Mouse (Mus musculus) stomach, embryonic 14.5 days (tissue): ENCODE measurements around the gene Atp6v1b1. TPM values are rescaled to one million over a fixed set of nuclear protein-coding genes. Genes with fewer than 3 reads are reported as not detected.
A peak's percentile ranks its signal among the peaks of the same experiment; 100 is the strongest.

Experiments used
- ATAC-seq: fragments of 200-750 bp; cut with Nextera tagmentation; 2 replicates; pipeline ENCODE4 v1.8.0; 2017; ENCODE audit warnings: low read depth, moderate TSS enrichment; ENCODE audit not compliant: insufficient number of reproducible peaks, insufficient read depth, low FRiP score
- H3K27ac ChIP-seq: fragments of 300-500 bp; sonication (generic); 2 replicates; pipeline ENCODE4 v1.5.1; 2014; ENCODE audit warnings: mild to moderate bottlenecking, low read length, moderate library complexity, mixed read lengths
- H3K27me3 ChIP-seq: fragments of 300-500 bp; sonication (generic); 2 replicates; pipeline ENCODE4 v1.6.1; 2014; ENCODE audit warnings: low read length, control low read depth, mixed read lengths; ENCODE audit not compliant: control insufficient read depth, insufficient read depth
- H3K36me3 ChIP-seq: fragments of 300-500 bp; sonication (generic); 2 replicates; pipeline ENCODE4 v1.6.1; 2014; ENCODE audit warnings: mild to moderate bottlenecking, control low read depth, low read length, moderate library complexity, mixed read lengths; ENCODE audit not compliant: control insufficient read depth, insufficient read depth
- H3K4me1 ChIP-seq: fragments of 300-500 bp; sonication (generic); 2 replicates; pipeline ENCODE4 v1.6.1; 2014; ENCODE audit warnings: low read length, control low read depth, mixed read lengths; ENCODE audit not compliant: control insufficient read depth, insufficient read depth
- H3K4me2 ChIP-seq: fragments of 300-500 bp; sonication (generic); replicated peaks from 2 replicates; pipeline ENCODE4 v1.6.1; 2014; ENCODE audit warnings: low read depth, low read length, control low read depth
- H3K4me3 ChIP-seq: fragments of 300-500 bp; sonication (generic); 2 replicates; pipeline ENCODE4 v1.5.1; 2014; ENCODE audit warnings: low read depth, low read length, control low read depth
- H3K9ac ChIP-seq: fragments of 300-500 bp; sonication (generic); replicated peaks from 2 replicates; pipeline ENCODE4 v1.6.1; 2014; ENCODE audit warnings: low read depth, mild to moderate bottlenecking, control low read depth, low read length, moderate library complexity, mixed read lengths
- H3K9me3 ChIP-seq: fragments of 300-500 bp; sonication (generic); 2 replicates; pipeline ENCODE4 v1.6.1; 2016; ENCODE audit warnings: low read depth, low read length, control low read depth; ENCODE audit not compliant: control insufficient read depth
- WGBS: fragments of 180-500 bp; shearing (Covaris S2); extraction: QIAGEN DNeasy Blood & Tissue Kit; methylation state at CpG from one replicate; pipeline ENCODE4 v1.1.7; 2014; 5-methylcytosine and 5-hydroxymethylcytosine counted together
- polyA plus RNA-seq: library from polyadenylated mRNA; unstranded; fragments of >200 nt; fragmentation: Nextera tagmentation; extraction: Ambion mirVana; gene quantifications from 2 replicates; pipeline ENCODE4 v1.2.1, GENCODE M21; 2014

The Atp6v1b1 gene
- polyA plus RNA-seq, 1 experiment from 2014 or later = 0.45 TPM

GRCm38 (mm10) chr6:83711725-83712475 lies 30.9 kb upstream of the Atp6v1b1 start:
- H3K27ac ChIP-seq = no peak overlapping the region
- peaks cover 5% of the 10 kb centered on the region; the same call in 1 of the 2 replicates for H3K4me1 ChIP-seq
- under 1% methylated on average over 45 of the region's 45 CpGs for WGBS
- ATAC-seq = no peak
- H3K4me3 ChIP-seq = peak overlapping the region; percentile 26
- no peaks in the 10 kb centered on the region for H3K9me3 ChIP-seq
- H3K36me3 ChIP-seq = no peaks in the 10 kb centered on the region
- no peak overlapping the region for H3K9ac ChIP-seq
- peaks cover 76% of the 10 kb centered on the region for H3K27me3 ChIP-seq
- H3K4me2 ChIP-seq = peak overlapping the region; percentile 72; the same call in 1 of the 2 replicates

- Histone ChIP-seq H3K9me3 (no peaks in the 10 kb centered on the region), H3K4me1 (peaks cover 5% of the 10 kb centered on the region; the same call in 1 of the 2 replicates), H3K4me2 (no peak overlapping the region), H3K4me3 (no peak overlapping the region), H3K27me3 (peaks cover 74% of the 10 kb centered on the region), H3K36me3 (no peaks in the 10 kb centered on the region), H3K9ac (no peak overlapping the region), H3K27ac (no peak overlapping the region)
- ATAC-seq = no peak
- WGBS = 3% methylated on average over 12 of the region's 12 CpGs
These were observed 29.3 kb upstream of the Atp6v1b1 start for GRCm38 (mm10) chr6:83713271-83714136.

- Histone ChIP-seq H3K4me2 (no peak overlapping the region), H3K27me3 (peaks cover 68% of the 10 kb centered on the region)
These were observed 28.3 kb upstream of the Atp6v1b1 start for GRCm38 (mm10) chr6:83714221-83715123.

GRCm38 (mm10) chr6:83715461-83716196 lies 27.2 kb upstream of the Atp6v1b1 start:
- Histone ChIP-seq H3K4me3 (no peak overlapping the region), H3K27ac (no peak overlapping the region), H3K36me3 (no peaks in the 10 kb centered on the region), H3K9me3 (no peaks in the 10 kb centered on the region), H3K4me2 (no peak overlapping the region), H3K4me1 (peaks cover 5% of the 10 kb centered on the region; the same call in 1 of the 2 replicates), H3K9ac (no peak overlapping the region), H3K27me3 (peaks cover 68% of the 10 kb centered on the region)
- WGBS = 3% methylated on average over 30 of the region's 30 CpGs
- no peak for ATAC-seq

More at GRCm38 (mm10) chr6:83714221-83715123, 28.3 kb upstream of the Atp6v1b1 start:
- no peak for ATAC-seq
- WGBS = 2% methylated on average over 34 of the region's 34 CpGs
- H3K36me3 ChIP-seq = no peaks in the 10 kb centered on the region
- no peaks in the 10 kb centered on the region for H3K9me3 ChIP-seq
- H3K4me1 ChIP-seq = peaks cover 5% of the 10 kb centered on the region; the same call in 1 of the 2 replicates
- no peak overlapping the region for H3K4me3 ChIP-seq
- no peak overlapping the region for H3K9ac ChIP-seq
- no peak overlapping the region for H3K27ac ChIP-seq

- Histone ChIP-seq H3K9me3 (no peaks in the 10 kb centered on the region), H3K4me3 (no peak overlapping the region), H3K4me2 (no peak overlapping the region), H3K9ac (no peak overlapping the region), H3K4me1 (no peaks in the 10 kb centered on the region), H3K27ac (no peak overlapping the region), H3K27me3 (peaks cover 68% of the 10 kb centered on the region), H3K36me3 (no peaks in the 10 kb centered on the region)
- ATAC-seq = no peak
- 3% methylated on average over 8 of the region's 8 CpGs for WGBS
These were observed 25.8 kb upstream of the Atp6v1b1 start for GRCm38 (mm10) chr6:83717026-83717425.

- no peak overlapping the region for H3K4me3 ChIP-seq
- H3K9me3 ChIP-seq = no peaks in the 10 kb centered on the region
- 17% methylated on average over 6 of the region's 6 CpGs for WGBS
- no peaks in the 10 kb centered on the region for H3K36me3 ChIP-seq
- no peak overlapping the region for H3K9ac ChIP-seq
- H3K27me3 ChIP-seq = peaks cover 36% of the 10 kb centered on the region
- no peak for ATAC-seq
- no peaks in the 10 kb centered on the region for H3K4me1 ChIP-seq
- no peak overlapping the region for H3K27ac ChIP-seq
- H3K4me2 ChIP-seq = no peak overlapping the region
These were observed 20.3 kb upstream of the Atp6v1b1 start for GRCm38 (mm10) chr6:83722526-83722925.

- Histone ChIP-seq H3K27ac (no peak overlapping the region), H3K9me3 (no peaks in the 10 kb centered on the region), H3K4me2 (no peak overlapping the region), H3K9ac (no peak overlapping the region), H3K36me3 (no peaks in the 10 kb centered on the region), H3K4me3 (no peak overlapping the region), H3K27me3 (no peaks in the 10 kb centered on the region), H3K4me1 (no peaks in the 10 kb centered on the region)
- 40% methylated on average over 4 of the region's 4 CpGs for WGBS
- ATAC-seq = no peak
These were observed 15.6 kb upstream of the Atp6v1b1 start for GRCm38 (mm10) chr6:83727178-83727577.
